Comparison of ENCODE assay signal across 17 mouse cellular contexts in the genomic region with DNA sequence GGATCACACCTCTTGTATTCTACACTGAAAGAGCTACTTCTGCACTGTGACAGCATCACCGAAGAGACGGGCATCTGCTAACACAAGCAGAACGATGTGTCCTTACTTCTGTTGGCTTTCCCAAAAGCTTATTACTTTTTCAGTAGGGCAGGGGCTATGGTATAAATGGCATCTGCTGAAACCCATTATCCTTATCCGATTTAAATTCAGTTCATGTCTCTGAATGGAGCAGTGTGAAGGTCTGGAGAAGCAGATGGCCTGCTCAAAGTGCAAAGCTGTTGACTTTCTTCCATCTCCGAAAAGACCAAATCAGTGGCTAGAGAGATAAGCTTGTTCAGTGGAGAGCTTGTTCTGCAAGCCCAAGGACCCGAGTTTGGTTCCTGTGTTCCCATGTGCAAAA. TPM values are rescaled to one million over a fixed set of nuclear protein-coding genes. Genes with fewer than 3 reads are reported as not detected.
"Had no signal": no experiment of that assay in that cellular context is flagged by ENCODE, and none has a peak within 500 bp of the region (broad histone marks: within the 10 kb centered on the region; RNA-seq: fewer than 3 reads in every experiment).

No protein-coding gene starts in this region.

- H3K27me3 ChIP-seq: limb, embryonic 13.5 days; neural tube, embryonic 15.5 days; stomach, embryonic 15.5 days had no signal

- H3K9me3 ChIP-seq: limb, embryonic 13.5 days; neural tube, embryonic 15.5 days; stomach, embryonic 15.5 days had no signal

- H3K4me1 ChIP-seq: stomach, embryonic 15.5 days had no signal

- DNase-seq: kidney, adult 9 months; kidney, postnatal 36 days; left cerebral cortex, postnatal 4 days; lung, adult 18-20 months; right cerebral cortex, postnatal 14 days; thymus, postnatal 36 days had no signal

- H3K4me3 ChIP-seq: layer of hippocampus, adult 2 months; limb, embryonic 13.5 days; myocyte; neural tube, embryonic 15.5 days; stomach, embryonic 15.5 days had no signal

- H3K36me3 ChIP-seq: limb, embryonic 13.5 days; neural tube, embryonic 15.5 days; stomach, embryonic 15.5 days had no signal

- H3K27ac ChIP-seq: kidney, postnatal 0 days; layer of hippocampus, adult 2 months; limb, embryonic 13.5 days; liver, embryonic 14.5 days; neural tube, embryonic 15.5 days; stomach, embryonic 15.5 days had no signal

- H3K4me2 ChIP-seq: limb, embryonic 13.5 days; neural tube, embryonic 15.5 days; stomach, embryonic 15.5 days had no signal

- H3K9ac ChIP-seq: limb, embryonic 13.5 days; liver, embryonic 14.5 days; neural tube, embryonic 15.5 days; stomach, embryonic 15.5 days had no signal

RNA-seq across cellular contexts. Expression of gene Gm815, which starts 10.1 kb away (rescaled TPM):
- polyA plus RNA-seq: limb, embryonic 13.5 days; liver, adult 2 months; liver, embryonic 14.5 days; myocyte; neural tube, embryonic 11.5 days; neural tube, embryonic 15.5 days; spleen, adult 2 months; stomach, embryonic 15.5 days; thymus, postnatal 0 days had no signal
